9 mouse cellular contexts compared by ENCODE assay signal in the genomic region with DNA sequence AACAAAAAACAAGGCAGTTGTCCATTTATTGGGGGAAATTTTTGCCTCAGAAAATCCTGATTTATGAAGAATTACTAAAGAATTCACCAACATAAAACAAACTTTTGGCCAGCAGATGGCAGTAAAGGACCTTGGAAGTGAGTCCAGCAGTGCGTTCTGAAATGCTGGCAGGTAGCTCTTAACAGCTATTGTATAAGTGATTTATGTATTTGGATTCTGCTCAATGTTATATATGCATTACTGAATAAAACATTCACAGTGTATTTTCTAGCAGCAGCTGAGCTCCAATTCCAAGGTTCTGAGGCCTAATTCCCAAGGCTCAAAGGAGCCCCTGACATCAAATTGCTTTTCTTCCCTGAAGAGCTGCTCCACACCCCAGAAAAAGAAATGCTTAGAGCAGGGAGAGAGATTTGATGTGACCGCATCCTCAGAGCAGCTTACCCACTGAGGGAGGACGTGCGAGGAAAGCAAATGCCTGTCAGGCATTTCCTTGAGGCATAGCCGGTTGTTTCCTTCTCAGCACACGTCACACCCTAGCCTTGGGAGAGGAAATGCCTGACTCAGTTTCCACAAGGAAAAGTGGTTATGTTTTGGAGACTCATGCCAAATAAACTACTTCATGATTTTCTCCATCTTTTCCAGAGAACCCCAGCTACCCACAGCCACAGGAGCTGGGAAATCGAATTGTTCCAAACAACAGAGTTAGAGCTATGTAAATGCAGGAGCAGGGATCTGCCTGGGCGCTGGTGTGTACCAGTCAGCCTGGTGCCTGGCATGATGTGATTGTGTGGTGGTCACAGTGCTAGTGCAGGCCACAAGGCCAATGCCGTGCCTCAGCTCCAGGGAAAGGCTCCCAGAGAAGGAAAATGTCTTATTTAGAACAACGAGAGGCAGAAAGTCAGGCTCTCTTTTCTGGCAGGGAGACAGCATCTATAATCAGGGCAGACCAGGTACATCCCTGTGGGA.
DNase-seq lines count a peak whose midpoint lies in the region; ATAC-seq and TF ChIP-seq lines count a peak whose summit lies in the region.
"Had no signal": no experiment of that assay in that cellular context is flagged by ENCODE, and none has a peak within 500 bp of the region (broad histone marks: within the 10 kb centered on the region; RNA-seq: fewer than 3 reads in every experiment).

No protein-coding gene starts in this region.

- no peaks in the 10 kb centered on the region for H3K36me3 ChIP-seq in kidney, embryonic 15.5 days
- H3K36me3 ChIP-seq in limb, embryonic 11.5 days (ENCODE audit: control insufficient read depth, insufficient read depth, low read length) = no peaks in the 10 kb centered on the region
- H3K36me3 ChIP-seq: embryonic facial prominence, embryonic 13.5 days had no signal

- 58% methylated on average over 10 of the region's 10 CpGs for WGBS in kidney, embryonic 15.5 days
- 66% methylated on average over 10 of the region's 10 CpGs for WGBS in limb, embryonic 11.5 days

- H3K4me1 ChIP-seq in kidney, embryonic 15.5 days = peaks cover 13% of the 10 kb centered on the region
- no peaks in the 10 kb centered on the region for H3K4me1 ChIP-seq in limb, embryonic 11.5 days (ENCODE audit: control insufficient read depth, insufficient read depth, low read length)
- H3K4me1 ChIP-seq: embryonic facial prominence, embryonic 13.5 days had no signal

- H3K4me3 ChIP-seq in kidney, embryonic 15.5 days (replicated peaks) = no peak overlapping the region
- H3K4me3 ChIP-seq in limb, embryonic 11.5 days (ENCODE audit: low read depth, low read length) = no peak overlapping the region
- H3K4me3 ChIP-seq: embryonic facial prominence, embryonic 13.5 days had no signal

- ATAC-seq in Patski = no peak
- ATAC-seq in kidney, embryonic 15.5 days (replicated peaks; ENCODE audit: low FRiP score) = 0 out of 2 replicates have a peak, but pooled peaks have one; percentile 52
- ATAC-seq in limb, embryonic 11.5 days (ENCODE audit: insufficient number of reproducible peaks, low FRiP score, low TSS enrichment, low read depth) = no peak

- CTCF ChIA-PET in Patski (lab: Charles Lee) = interaction anchor here (0.7 to 2.0 kb wide), 13 partner anchors 10 to 262 kb away, joined by 3 to 7 read pairs (median 3); no protein-coding TSS in a partner anchor

- peak; percentile 78 for TF ChIP-seq CTCF in Patski (IDR thresholded peaks at IDR 0.05)

- H3K4me2 ChIP-seq in kidney, embryonic 15.5 days = no peak overlapping the region
- H3K4me2 ChIP-seq in limb, embryonic 11.5 days (ENCODE audit: low read depth, severe bottlenecking) = no peak overlapping the region
- H3K4me2 ChIP-seq: embryonic facial prominence, embryonic 13.5 days had no signal

- DNase-seq in 3T3-L1 (ENCODE audit: low read depth, low spot score) = peak; percentile 89
- peak; percentile 27 for DNase-seq in Patski (ENCODE audit: low read depth, low spot score)
- peak; percentile 38 to 82 for DNase-seq in cerebellum, postnatal 25 days
- DNase-seq in gastrocnemius, postnatal 10 days = peak; percentile 71
- DNase-seq in limb, embryonic 11.5 days (ENCODE audit: low spot score) = peak; percentile 71
- DNase-seq in naive thymus-derived CD4-positive, alpha-beta T cell, adult 2 months (ENCODE audit: low read depth) = peak; percentile 79
- DNase-seq in telencephalon, adult 2 months (ENCODE audit: low read depth, low spot score) = peak; percentile 85

- no peaks in the 10 kb centered on the region for H3K9me3 ChIP-seq in kidney, embryonic 15.5 days (replicated peaks)
- H3K9me3 ChIP-seq in limb, embryonic 11.5 days (ENCODE audit: control insufficient read depth, low read length) = no peaks in the 10 kb centered on the region
- H3K9me3 ChIP-seq: embryonic facial prominence, embryonic 13.5 days had no signal

- no peak overlapping the region for H3K9ac ChIP-seq in kidney, embryonic 15.5 days
- no peak overlapping the region for H3K9ac ChIP-seq in limb, embryonic 11.5 days (ENCODE audit: low read length)
- H3K9ac ChIP-seq: embryonic facial prominence, embryonic 13.5 days had no signal

- no peaks in the 10 kb centered on the region for H3K27me3 ChIP-seq in Patski
- H3K27me3 ChIP-seq in kidney, embryonic 15.5 days = no peaks in the 10 kb centered on the region
- no peaks in the 10 kb centered on the region for H3K27me3 ChIP-seq in limb, embryonic 11.5 days (ENCODE audit: control insufficient read depth, insufficient read depth, low read length)
- H3K27me3 ChIP-seq: embryonic facial prominence, embryonic 13.5 days had no signal

- H3K27ac ChIP-seq in kidney, embryonic 15.5 days = no peak overlapping the region
- no peak overlapping the region for H3K27ac ChIP-seq in limb, embryonic 11.5 days (replicated peaks; ENCODE audit: low read depth, low read length)
- H3K27ac ChIP-seq: embryonic facial prominence, embryonic 13.5 days had no signal

- in situ Hi-C loops in Patski (cut with MboI; ENCODE audit: low pct_unique_long_range_greater_than_20kb) = loop anchor here (5.0 to 25.0 kb wide), 4 partner anchors 98 to 1293 kb away; partner anchors contain the start of genes Fars2 and Lyrm4

- POLR2A ChIA-PET in Patski (lab: Charles Lee) = interaction anchor here (0.6 kb wide), 2 partner anchors 773 to 1178 kb away, joined by 3 to 4 read pairs; no protein-coding TSS in a partner anchor

Comparison
In these comparisons a context has a peak if more than half of its experiments do, and no peak if none do; other contexts are left out.
1. DNase-seq: peak in every context shown above with its lines; median percentile 89 in 3T3-L1; 85 in telencephalon, adult 2 months; 79 in naive thymus-derived CD4-positive, alpha-beta T cell, adult 2 months; 71 in gastrocnemius, postnatal 10 days; 71 in limb, embryonic 11.5 days; 60 in cerebellum, postnatal 25 days; 27 in Patski.